Mouse (Mus musculus) spleen, adult 10 weeks (tissue): ENCODE measurements around the gene Nodal. TPM values are rescaled to one million over a fixed set of nuclear protein-coding genes. Genes with fewer than 3 reads are reported as not detected.

Experiments
- polyA plus RNA-seq: library from polyadenylated mRNA; stranded (reverse); fragments of 350-450 nt; fragmentation: Illumina TruSeq; extraction: RNeasy Lipid Tissue Mini Kit (QIAGEN cat#74804); gene quantifications from one replicate; pipeline ENCODE4 v1.2.3, GENCODE M21; 2015; ENCODE audit warnings: low replicate concordance; ENCODE audit not compliant: insufficient read depth

Nodal gene
- 0.11 TPM for polyA plus RNA-seq

DNA sequence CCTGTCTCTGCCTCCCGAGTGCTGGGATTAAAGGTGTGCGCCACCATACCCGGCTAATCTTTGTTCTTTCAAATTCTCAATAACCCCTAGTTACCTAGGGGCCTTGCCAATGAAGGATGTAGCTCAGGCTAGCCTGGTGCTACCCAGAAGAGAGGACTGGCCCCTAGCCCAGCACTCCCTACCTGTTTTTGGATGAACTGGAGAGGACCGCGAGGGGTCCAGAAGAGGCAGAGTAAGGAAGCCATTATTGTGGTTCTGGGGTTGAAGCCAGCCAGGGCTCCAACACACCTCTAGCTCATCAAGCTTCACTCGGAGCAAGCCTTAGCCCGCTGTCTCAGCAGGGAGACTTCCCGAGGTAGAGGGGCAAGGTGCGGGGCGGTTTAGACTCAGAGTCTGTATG, at the start of gene Nodal:
Nodal (plus strand) TSS at position 301 of the 400 bp plus-strand sequence.

DNA sequence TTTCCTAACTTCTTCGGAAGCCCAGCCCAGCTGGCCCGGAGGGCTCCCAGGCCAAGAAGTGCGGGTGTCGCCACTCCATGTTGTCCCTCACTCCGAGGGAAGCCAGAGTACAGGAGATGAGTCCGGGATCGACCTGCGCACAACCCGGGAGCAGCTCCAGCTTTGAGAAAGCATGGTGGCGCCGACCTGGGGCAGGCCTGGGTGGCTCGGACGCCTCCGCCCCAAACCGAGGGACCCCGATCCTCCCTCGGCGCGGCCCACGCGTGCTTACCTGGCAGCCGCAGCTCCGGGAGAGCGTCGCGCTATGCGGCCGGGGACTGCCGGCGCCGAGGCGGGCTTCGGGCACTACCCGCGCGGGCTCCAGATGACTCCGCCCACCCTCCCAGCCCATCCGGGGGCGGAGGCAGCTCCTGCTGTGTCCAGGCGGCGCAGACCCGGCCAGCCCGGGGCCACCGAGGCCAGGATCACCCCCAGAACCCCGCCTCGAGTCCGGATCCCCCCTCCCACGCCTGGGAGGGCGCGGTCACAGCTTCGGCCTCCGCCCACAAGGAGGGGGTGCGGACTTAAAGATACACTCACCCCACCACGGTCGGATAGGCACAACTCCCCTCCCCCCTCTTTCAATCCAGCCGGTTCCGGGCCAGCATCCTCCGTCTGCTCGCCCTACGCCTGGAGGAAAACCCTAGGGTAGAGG, 34.6 kb upstream of the Nodal start, which contains the start of gene Pald1:
Pald1 (minus strand) TSS at position 510 of the 694 bp plus-strand sequence.

DNA sequence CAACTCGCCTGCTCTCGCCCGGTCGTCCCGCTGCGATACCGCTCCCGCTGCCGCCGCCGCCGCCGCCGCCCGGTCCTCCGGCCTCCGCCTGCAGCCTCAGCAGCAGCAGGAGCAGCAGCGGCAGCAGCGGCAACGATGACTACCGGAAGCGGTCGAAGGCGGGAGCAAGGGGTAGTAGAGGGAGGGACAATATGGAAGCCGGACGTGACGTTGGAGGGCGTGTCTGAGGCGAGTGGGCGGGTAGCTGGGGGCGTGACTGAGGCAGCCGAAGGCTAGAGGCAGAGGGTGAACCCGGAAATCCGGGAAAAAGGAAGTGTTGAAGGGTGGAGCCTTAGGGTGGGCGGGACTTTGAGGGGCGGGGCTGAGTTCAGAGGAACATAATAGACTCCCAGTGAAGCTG, 34.9 kb downstream of the Nodal start, which contains the start of gene Eif4ebp2:
Eif4ebp2 (minus strand) TSS at position 17 of the 400 bp plus-strand sequence.

Other genes starting within 250 kb of the Nodal start
- not detected for gene Tbata, start 246.0 kb upstream of the Nodal start, polyA plus RNA-seq
- 2.3 TPM for gene Adamts14, start 144.5 kb upstream of the Nodal start, polyA plus RNA-seq
- 13.0 TPM for gene Prf1, start 120.1 kb upstream of the Nodal start, polyA plus RNA-seq
- 6.9 TPM for gene Pald1, start 34.4 kb upstream of the Nodal start, polyA plus RNA-seq
- gene Eif4ebp2, start 34.7 kb downstream of the Nodal start, polyA plus RNA-seq = 99.6 TPM
- gene Lrrc20, start 57.8 kb downstream of the Nodal start, polyA plus RNA-seq = 5.6 TPM
- gene Npffr1, start 177.5 kb downstream of the Nodal start, polyA plus RNA-seq = not detected
- 33.8 TPM for gene Ppa1, start 230.6 kb downstream of the Nodal start, polyA plus RNA-seq